Mouse (Mus musculus) liver, postnatal 0 days (tissue): Measurements from ENCODE around the gene Erbb4.

Experiments used
- CTCF ChIP-seq: sonication (generic); IDR thresholded peaks from 2 replicates; pipeline ENCODE4 v1.5.1; 2016; ENCODE audit warnings: antibody characterized with exemption, low read depth
- EP300 ChIP-seq: IDR thresholded peaks from 2 replicates; pipeline ENCODE4 v1.6.1; 2016; ENCODE audit warnings: antibody characterized with exemption, low read depth, mild to moderate bottlenecking

DNA sequence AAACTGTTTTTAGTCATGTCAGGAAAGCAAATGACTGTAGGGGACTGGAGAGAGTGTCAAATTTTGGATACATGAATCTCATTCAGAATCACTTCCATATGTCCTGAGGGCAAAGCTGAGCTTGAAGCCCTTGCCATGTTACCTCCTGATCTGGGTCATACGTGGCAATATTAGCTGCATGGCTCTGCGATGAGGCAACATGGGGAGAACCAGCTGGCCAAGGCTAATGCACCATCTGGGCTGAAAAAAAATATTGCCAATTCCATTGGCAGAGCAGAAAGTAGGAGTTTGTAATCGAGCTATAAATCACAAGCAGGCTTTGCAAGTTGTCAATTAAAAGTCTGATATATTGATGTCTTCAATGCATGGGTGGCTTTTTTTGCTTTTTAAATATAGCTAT, 221.0 kb downstream of the Erbb4 start:
- TF ChIP-seq CTCF, result no peak
- no peak for TF ChIP-seq EP300
